Mouse (Mus musculus): ENCODE measurements at regions not wholly inside any gene's neighbourhood (a gene's known extent, or its start where the extent isn't known, plus 50 kb on each side); places are given as distances from the start of the nearest gene placed in this dataset.

DNA sequence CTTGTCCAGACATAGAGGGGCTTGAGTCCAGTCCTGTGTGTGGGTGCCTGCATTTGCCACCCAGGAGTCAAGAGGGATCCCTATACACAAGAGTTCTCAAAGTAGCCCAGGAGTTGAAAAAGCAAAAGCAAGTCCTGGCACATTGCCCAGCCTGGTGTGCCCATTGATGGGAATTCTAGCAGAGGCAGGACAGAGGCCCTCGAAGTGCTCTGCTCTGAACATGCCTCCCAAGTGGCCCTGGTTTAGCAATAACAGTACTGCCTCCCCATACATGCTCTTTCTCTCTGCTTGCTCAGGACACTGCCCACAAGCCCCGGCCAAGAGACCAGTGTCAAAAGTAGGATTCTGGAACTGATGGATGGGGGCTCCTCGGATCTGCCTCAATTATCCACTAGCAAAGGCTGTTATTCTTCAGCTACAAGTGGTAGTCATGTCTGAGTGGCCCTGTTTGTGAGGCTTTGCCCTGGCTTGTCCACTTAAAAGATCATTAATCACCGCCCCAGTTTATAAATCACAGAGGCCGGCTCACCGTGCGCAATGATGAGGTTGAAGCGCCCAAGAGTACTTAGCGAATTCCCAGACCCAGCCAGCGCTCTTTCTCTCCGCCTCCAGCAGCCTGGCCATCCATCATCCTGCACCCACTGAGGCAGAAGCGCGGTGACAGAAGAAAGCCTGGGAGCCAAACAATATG lies 190.3 kb upstream of the Irx4 start:
- H3K4me1 ChIP-seq (ENCODE audit: control insufficient read depth, insufficient read depth): peaks cover 13% of the 10 kb centered on the region; the same call in 1 of the 2 replicates
- no peak overlapping the region for H3K4me2 ChIP-seq (ENCODE audit: low read depth, low read length)
- no peaks in the 10 kb centered on the region for H3K9me3 ChIP-seq (replicated peaks; ENCODE audit: control insufficient read depth, low read length)
- H3K4me3 ChIP-seq (ENCODE audit: low read depth, low read length): no peak overlapping the region
- no peaks in the 10 kb centered on the region for H3K27me3 ChIP-seq (ENCODE audit: control insufficient read depth, insufficient read depth, low read length)
- TF ChIP-seq CTCF (IDR thresholded peaks at IDR 0.05; ENCODE audit: low read depth) (no peak), EP300 (IDR thresholded peaks at IDR 0.05; ENCODE audit: low read depth) (no peak)
- no peak for DNase-seq (ENCODE audit: low spot score)
- no peak overlapping the region for H3K27ac ChIP-seq (ENCODE audit: low read depth)
- no peak overlapping the region for H3K9ac ChIP-seq (replicated peaks; ENCODE audit: low read depth, low read length)
- 62% methylated on average over 13 of the region's 13 CpGs for WGBS
- no peaks in the 10 kb centered on the region for H3K36me3 ChIP-seq (replicated peaks; ENCODE audit: control insufficient read depth, insufficient read depth, low read length)
- no peak for ATAC-seq (ENCODE audit: insufficient read depth, low read depth)

DNA sequence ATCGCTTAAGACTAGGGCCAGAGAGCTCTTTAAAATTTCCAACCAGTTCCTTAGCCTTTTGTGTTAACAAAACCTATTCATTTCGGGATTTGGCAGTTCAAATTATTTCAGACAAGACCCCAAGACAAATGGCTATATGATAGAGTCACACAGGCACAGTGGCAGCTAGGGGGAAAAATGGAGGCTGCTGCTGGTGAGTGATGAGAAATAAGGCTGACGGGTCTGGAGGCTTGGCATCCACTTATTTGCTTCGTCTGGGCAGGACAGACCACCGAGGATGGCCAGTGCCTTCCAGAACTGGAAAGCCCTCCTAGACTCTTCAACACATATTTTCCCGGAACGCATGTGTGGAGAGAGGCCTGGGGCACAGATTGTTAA lies 189.8 kb upstream of the Irx4 start:
- H3K9ac ChIP-seq (replicated peaks; ENCODE audit: low read depth, low read length): no peak overlapping the region
- no peak overlapping the region for H3K27ac ChIP-seq (ENCODE audit: low read depth)
- 65% methylated on average over 7 of the region's 7 CpGs for WGBS
- no peaks in the 10 kb centered on the region for H3K9me3 ChIP-seq (replicated peaks; ENCODE audit: control insufficient read depth, low read length)
- no peak for DNase-seq (ENCODE audit: low spot score)
- H3K27me3 ChIP-seq (ENCODE audit: control insufficient read depth, insufficient read depth, low read length): no peaks in the 10 kb centered on the region
- TF ChIP-seq EP300 (IDR thresholded peaks at IDR 0.05; ENCODE audit: low read depth): no peak
- no peak for TF ChIP-seq CTCF (IDR thresholded peaks at IDR 0.05; ENCODE audit: low read depth)
- no peaks in the 10 kb centered on the region for H3K36me3 ChIP-seq (replicated peaks; ENCODE audit: control insufficient read depth, insufficient read depth, low read length)
- H3K4me2 ChIP-seq (ENCODE audit: low read depth, low read length): no peak overlapping the region
- peaks cover 13% of the 10 kb centered on the region; the same call in 1 of the 2 replicates for H3K4me1 ChIP-seq (ENCODE audit: control insufficient read depth, insufficient read depth)
- no peak for ATAC-seq (ENCODE audit: insufficient read depth, low read depth)
- H3K4me3 ChIP-seq (ENCODE audit: low read depth, low read length): no peak overlapping the region

DNA sequence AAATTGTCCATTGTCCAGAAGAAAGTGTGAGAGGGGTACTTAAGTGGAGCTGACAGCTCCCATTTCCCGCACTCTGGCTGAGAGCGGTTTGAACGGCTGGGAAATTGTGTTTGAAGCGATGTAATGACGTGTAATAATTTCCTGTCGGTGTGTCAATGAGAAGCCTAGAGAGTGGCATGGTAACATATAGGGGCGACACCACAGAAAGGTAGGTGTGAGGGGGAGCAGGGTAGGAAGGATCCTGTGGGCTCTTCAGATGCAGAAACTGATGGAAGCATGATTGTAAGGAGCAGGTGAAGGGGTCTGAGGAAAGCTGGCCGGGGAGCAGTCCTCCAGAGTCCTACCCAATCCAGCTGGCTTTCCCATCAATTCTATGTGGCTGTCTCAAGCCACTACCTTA lies 189.2 kb upstream of the Irx4 start:
- Histone ChIP-seq H3K27ac (ENCODE audit: low read depth) (no peak overlapping the region), H3K27me3 (ENCODE audit: control insufficient read depth, insufficient read depth, low read length) (no peaks in the 10 kb centered on the region), H3K4me1 (ENCODE audit: control insufficient read depth, insufficient read depth) (peaks cover 13% of the 10 kb centered on the region; the same call in 1 of the 2 replicates), H3K4me3 (ENCODE audit: low read depth, low read length) (no peak overlapping the region), H3K9me3 (replicated peaks; ENCODE audit: control insufficient read depth, low read length) (no peaks in the 10 kb centered on the region), H3K36me3 (replicated peaks; ENCODE audit: control insufficient read depth, insufficient read depth, low read length) (no peaks in the 10 kb centered on the region), H3K4me2 (ENCODE audit: low read depth, low read length) (no peak overlapping the region), H3K9ac (replicated peaks; ENCODE audit: low read depth, low read length) (no peak overlapping the region)
- WGBS: 51% methylated on average over 8 of the region's 8 CpGs
- TF ChIP-seq EP300 (IDR thresholded peaks at IDR 0.05; ENCODE audit: low read depth) (no peak), CTCF (IDR thresholded peaks at IDR 0.05; ENCODE audit: low read depth) (no peak)
- DNase-seq (ENCODE audit: low spot score): no peak
- no peak for ATAC-seq (ENCODE audit: insufficient read depth, low read depth)

DNA sequence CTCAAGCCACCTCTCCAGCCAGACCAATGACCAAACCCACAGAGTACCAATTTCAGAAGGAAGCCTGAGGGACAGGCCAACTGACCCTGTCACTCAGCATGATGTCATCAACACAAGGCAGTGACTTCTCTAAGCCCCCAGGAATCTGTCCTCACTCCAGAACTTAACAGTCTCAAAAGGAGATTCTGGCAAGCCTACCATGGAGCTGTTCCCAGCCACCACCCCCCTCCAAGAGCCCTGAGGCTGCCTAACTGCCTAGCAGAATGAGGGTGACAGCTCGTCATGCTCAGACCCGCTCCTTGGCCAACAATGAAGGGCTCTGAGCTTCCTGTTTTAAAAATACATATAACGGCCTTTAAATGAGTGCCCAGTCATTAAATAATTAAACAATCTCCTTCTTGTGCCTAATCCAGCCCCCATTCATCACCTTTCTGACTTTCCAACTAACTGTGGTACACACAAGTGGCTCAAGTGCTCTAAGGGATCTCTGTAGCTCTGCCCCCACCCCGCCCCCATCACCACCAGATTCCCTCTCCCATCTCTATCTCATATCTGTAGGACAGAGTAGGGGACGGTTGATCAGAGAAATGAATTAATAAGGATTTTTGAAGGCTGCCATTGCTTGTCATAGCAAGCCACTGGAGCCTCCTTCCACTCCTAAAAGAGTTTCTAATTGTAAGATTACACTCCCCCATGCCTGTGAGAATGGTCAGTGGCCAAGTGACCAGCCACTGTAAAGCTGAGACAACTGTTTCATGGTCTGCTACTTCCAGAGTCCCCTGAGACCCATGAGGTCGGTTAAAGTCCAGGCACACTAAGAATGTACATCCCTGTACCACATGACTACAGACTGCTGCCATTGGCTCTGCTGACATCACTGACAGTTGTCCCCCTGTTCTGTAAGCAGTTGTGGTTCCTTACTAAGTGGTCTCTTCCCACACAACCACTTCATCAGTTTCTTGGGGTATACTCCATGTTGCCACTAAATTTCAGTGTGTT lies 188.1 kb upstream of the Irx4 start:
- Histone ChIP-seq H3K4me2 (ENCODE audit: low read depth, low read length) (no peak overlapping the region), H3K27ac (ENCODE audit: low read depth) (no peak overlapping the region), H3K4me3 (ENCODE audit: low read depth, low read length) (no peak overlapping the region), H3K4me1 (ENCODE audit: control insufficient read depth, insufficient read depth) (peaks cover 14% of the 10 kb centered on the region; the same call in 1 of the 2 replicates), H3K36me3 (replicated peaks; ENCODE audit: control insufficient read depth, insufficient read depth, low read length) (no peaks in the 10 kb centered on the region), H3K9ac (replicated peaks; ENCODE audit: low read depth, low read length) (no peak overlapping the region), H3K27me3 (ENCODE audit: control insufficient read depth, insufficient read depth, low read length) (no peaks in the 10 kb centered on the region), H3K9me3 (replicated peaks; ENCODE audit: control insufficient read depth, low read length) (no peaks in the 10 kb centered on the region)
- peak; percentile 34 for DNase-seq (ENCODE audit: low spot score)
- WGBS: 29% methylated on average over 6 of the region's 6 CpGs
- ATAC-seq (ENCODE audit: insufficient read depth, low read depth): peak; percentile 66
- no peak for TF ChIP-seq CTCF (IDR thresholded peaks at IDR 0.05; ENCODE audit: low read depth)
- no peak for TF ChIP-seq EP300 (IDR thresholded peaks at IDR 0.05; ENCODE audit: low read depth)

DNA sequence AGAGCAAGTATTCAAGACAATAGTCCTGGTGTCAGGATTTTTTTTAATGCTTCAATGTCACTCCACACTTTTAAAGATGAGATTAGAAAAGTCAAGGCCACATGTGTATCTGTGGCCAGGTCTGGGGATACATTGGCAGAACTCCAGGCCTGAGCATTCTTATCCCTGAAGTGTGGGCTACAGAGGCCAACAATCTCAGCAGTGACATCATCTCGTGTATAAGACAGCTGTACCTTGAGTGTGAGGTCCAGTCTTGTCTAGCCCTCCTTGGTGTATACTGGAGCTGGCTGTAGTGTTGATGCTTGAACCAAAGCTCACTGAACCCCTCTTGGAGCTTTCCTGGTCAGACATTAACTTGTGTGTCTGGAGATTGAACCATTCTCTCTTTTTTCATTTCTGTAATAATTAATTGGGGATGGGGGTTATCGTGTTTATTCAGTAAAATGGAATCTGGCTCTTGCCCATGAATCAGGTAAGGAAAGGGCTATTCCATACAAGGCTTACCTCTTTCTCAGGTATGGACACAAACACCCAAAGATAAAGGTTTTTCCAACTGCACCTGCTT lies 182.3 kb upstream of the Irx4 start:
- DNase-seq (ENCODE audit: low spot score): peak; percentile 10
- WGBS: 47% methylated on average over 2 of the region's 2 CpGs

More for the DNA sequence above, 182.3 kb upstream of the Irx4 start:
- Histone ChIP-seq H3K4me2 (ENCODE audit: low read depth, low read length) (no peak overlapping the region), H3K9me3 (replicated peaks; ENCODE audit: control insufficient read depth, low read length) (no peaks in the 10 kb centered on the region), H3K36me3 (replicated peaks; ENCODE audit: control insufficient read depth, insufficient read depth, low read length) (no peaks in the 10 kb centered on the region), H3K4me1 (ENCODE audit: control insufficient read depth, insufficient read depth) (peaks cover 28% of the 10 kb centered on the region), H3K27ac (ENCODE audit: low read depth) (peak overlapping the region; percentile 41; the same call in 1 of the 2 replicates), H3K27me3 (ENCODE audit: control insufficient read depth, insufficient read depth, low read length) (no peaks in the 10 kb centered on the region), H3K9ac (replicated peaks; ENCODE audit: low read depth, low read length) (no peak overlapping the region), H3K4me3 (ENCODE audit: low read depth, low read length) (no peak overlapping the region)
- peak; percentile 65; the same call in 1 of the 2 replicates for ATAC-seq (ENCODE audit: insufficient read depth, low read depth)
- TF ChIP-seq EP300 (IDR thresholded peaks at IDR 0.05; ENCODE audit: low read depth): no peak
- TF ChIP-seq CTCF (IDR thresholded peaks at IDR 0.05; ENCODE audit: low read depth): no peak
